22 mouse cellular contexts compared by ENCODE assay signal in genomic region chr11:107019318-107019717, GRCm38 (mm10). TPM values are rescaled to one million over a fixed set of nuclear protein-coding genes. Genes with fewer than 3 reads are reported as not detected.
DNase-seq lines count a peak whose midpoint lies in the region; ATAC-seq and TF ChIP-seq lines count a peak whose summit lies in the region.
"Had no signal": no experiment of that assay in that cellular context is flagged by ENCODE, and none has a peak within 500 bp of the region (broad histone marks: within the 10 kb centered on the region; RNA-seq: fewer than 3 reads in every experiment).

No protein-coding gene starts in this region.

- H3K9ac ChIP-seq in lung, embryonic 15.5 days: no peak overlapping the region
- no peak overlapping the region for H3K9ac ChIP-seq in ES-E14 (ENCODE audit: insufficient read depth, low read depth, low read length, poor library complexity, severe bottlenecking)
- H3K9ac ChIP-seq in liver, embryonic 12.5 days: no peak overlapping the region
- H3K9ac ChIP-seq: hindbrain, embryonic 13.5 days; intestine, embryonic 15.5 days had no signal

- no peaks in the 10 kb centered on the region for H3K9me3 ChIP-seq in lung, embryonic 15.5 days
- H3K9me3 ChIP-seq in ES-E14 (ENCODE audit: control insufficient read depth, insufficient read depth, low read depth, low read length): no peaks in the 10 kb centered on the region
- H3K9me3 ChIP-seq in liver, embryonic 12.5 days (replicated peaks): no peaks in the 10 kb centered on the region
- H3K9me3 ChIP-seq: forebrain, embryonic 10.5 days; hindbrain, embryonic 13.5 days; intestine, embryonic 15.5 days had no signal

- ATAC-seq in lung, embryonic 15.5 days (ENCODE audit: borderline replicate concordance, extremely low read depth, low FRiP score, low TSS enrichment): no peak
- ATAC-seq in liver, embryonic 12.5 days: no peak
- ATAC-seq: forebrain, embryonic 14.5 days; hindbrain, embryonic 16.5 days; intestine, embryonic 15.5 days had no signal

- H3K4me2 ChIP-seq in lung, embryonic 15.5 days: no peak overlapping the region
- no peak overlapping the region for H3K4me2 ChIP-seq in liver, embryonic 12.5 days
- H3K4me2 ChIP-seq: heart, embryonic 11.5 days; hindbrain, embryonic 13.5 days; intestine, embryonic 15.5 days had no signal

- in situ Hi-C loops in ES-E14 (cut with MboI; ENCODE audit: low sequenced_read_pairs in 2 of 2, unreplicated experiment in 2 of 2): no loop called here

- no peaks in the 10 kb centered on the region for H3K36me3 ChIP-seq in lung, embryonic 15.5 days
- no peaks in the 10 kb centered on the region for H3K36me3 ChIP-seq in ES-E14 (ENCODE audit: control insufficient read depth, insufficient read depth, low read length, poor library complexity, severe bottlenecking)
- H3K36me3 ChIP-seq in liver, embryonic 12.5 days: no peaks in the 10 kb centered on the region
- H3K36me3 ChIP-seq: forebrain, embryonic 10.5 days; hindbrain, embryonic 10.5 days; hindbrain, embryonic 13.5 days; intestine, embryonic 15.5 days had no signal

- DNase-seq in lung, postnatal 14 days: no peak
- DNase-seq in ES-E14 (ENCODE audit: low read depth, low spot score): no peak
- DNase-seq in ZHBTc4 (ENCODE audit: low read depth, low spot score): peak; percentile 91
- no peak for DNase-seq in layer of hippocampus, adult 11-12 months (ENCODE audit: low spot score)
- DNase-seq: adrenal gland, adult 2 months; cerebellum, adult 11-12 months; cerebellum, adult 8-10 months; cerebellum, postnatal 14 days; gastrocnemius, postnatal 10 days; gastrocnemius, postnatal 36 days; heart, adult 11 months; kidney, adult 11 months; kidney, adult 8-10 months had no signal

- H3K27me3 ChIP-seq in lung, embryonic 15.5 days: no peaks in the 10 kb centered on the region
- H3K27me3 ChIP-seq in liver, embryonic 12.5 days (replicated peaks): peaks cover 23% of the 10 kb centered on the region
- H3K27me3 ChIP-seq: intestine, embryonic 15.5 days had no signal

- no peak overlapping the region for H3K4me3 ChIP-seq in lung, embryonic 15.5 days
- no peak overlapping the region for H3K4me3 ChIP-seq in ES-E14 (ENCODE audit: insufficient read depth in 1 of 2, low read depth in 1 of 2, low read length in 2 of 2, poor library complexity in 1 of 2, severe bottlenecking in 1 of 2)
- no peak overlapping the region for H3K4me3 ChIP-seq in liver, embryonic 12.5 days
- H3K4me3 ChIP-seq: forebrain, embryonic 10.5 days; hindbrain, embryonic 10.5 days; hindbrain, embryonic 13.5 days; intestine, embryonic 15.5 days had no signal

- H3K4me1 ChIP-seq in lung, embryonic 15.5 days: peaks cover 20% of the 10 kb centered on the region
- peaks cover 3 to 11% of the 10 kb centered on the region in 2 experiments; a peak in 2 of 4 replicates for H3K4me1 ChIP-seq in ES-E14 (ENCODE audit: control insufficient read depth in 2 of 2, insufficient read depth in 2 of 2, low read length in 2 of 2, poor library complexity in 1 of 2)
- peaks cover 20% of the 10 kb centered on the region for H3K4me1 ChIP-seq in liver, embryonic 12.5 days

- WGBS in lung, embryonic 15.5 days: 55% methylated on average over 4 of the region's 4 CpGs
- 66% methylated on average over 4 of the region's 4 CpGs for WGBS in liver, embryonic 12.5 days (ENCODE audit: insufficient replicate concordance)

- 0 out of 2 replicates have a peak overlapping the region, but pooled peaks have one; percentile 5 for H3K27ac ChIP-seq in lung, embryonic 15.5 days
- peak overlapping the region; percentile 72; the same call in 1 of the 2 replicates for H3K27ac ChIP-seq in ES-E14 (ENCODE audit: insufficient read depth, low read depth, low read length, poor library complexity, severe bottlenecking)
- H3K27ac ChIP-seq in liver, embryonic 12.5 days: no peak overlapping the region
- H3K27ac ChIP-seq: forebrain, embryonic 10.5 days; hindbrain, embryonic 10.5 days; hindbrain, embryonic 13.5 days; intestine, embryonic 15.5 days had no signal

TF ChIP-seq in ES-E14, 5 proteins besides CTCF, POLR2A, EP300 and RAD21:
- TF ChIP-seq ZC3H11A (IDR thresholded peaks at IDR 0.05; ENCODE audit: borderline replicate concordance, low read depth, low read length): no peak
- no peak for TF ChIP-seq CHD2 (IDR thresholded peaks at IDR 0.05; ENCODE audit: low read depth, low read length)
- TF ChIP-seq MAFK (IDR thresholded peaks at IDR 0.05; ENCODE audit: insufficient read depth, low read depth, low read length): no peak
- TF ChIP-seq ZNF384 (IDR thresholded peaks at IDR 0.05; ENCODE audit: low read depth, low read length): no peak
- TF ChIP-seq HCFC1 (IDR thresholded peaks at IDR 0.05; ENCODE audit: borderline replicate concordance, insufficient read depth, low read length): no peak

RNA-seq across cellular contexts. Expression of gene 1810010H24Rik, which starts 6.2 kb away (rescaled TPM):
- polyA plus RNA-seq in lung, embryonic 15.5 days (2015; fragmentation: Nextera tagmentation; extraction: Ambion mirVana): 8.8 and 10.0 TPM in 2 replicates
- 3.6 and 5.7 TPM in 2 replicates for total RNA-seq in ES-E14 (2012; rRNA removed)
- 1.5 and 2.0 TPM in 2 replicates for polyA plus RNA-seq in liver, embryonic 12.5 days (2016; fragmentation: Nextera tagmentation; extraction: Ambion mirVana)

RNA-seq across cellular contexts. Expression of gene Kpna2, which starts 20.0 kb away (rescaled TPM):
- 534 and 547 TPM in 2 replicates for polyA plus RNA-seq in lung, embryonic 15.5 days (2015; fragmentation: Nextera tagmentation; extraction: Ambion mirVana)
- 212 and 245 TPM in 2 replicates for total RNA-seq in ES-E14 (2012; rRNA removed)
- polyA plus RNA-seq in liver, embryonic 12.5 days (2016; fragmentation: Nextera tagmentation; extraction: Ambion mirVana): 360 and 381 TPM in 2 replicates
